Mouse (Mus musculus): ENCODE results near the gene Natd1. TPM values are rescaled to one million over a fixed set of nuclear protein-coding genes. Genes with fewer than 3 reads are reported as not detected.
"Not testable (repeated sequence)": the region's sequence is repeated elsewhere in the genome, so short reads cannot be mapped to it uniquely, and the experiment has no call there.

Natd1 gene
- polyA plus RNA-seq, 1 experiment from 2014 or later = 14.7 TPM

DNA sequence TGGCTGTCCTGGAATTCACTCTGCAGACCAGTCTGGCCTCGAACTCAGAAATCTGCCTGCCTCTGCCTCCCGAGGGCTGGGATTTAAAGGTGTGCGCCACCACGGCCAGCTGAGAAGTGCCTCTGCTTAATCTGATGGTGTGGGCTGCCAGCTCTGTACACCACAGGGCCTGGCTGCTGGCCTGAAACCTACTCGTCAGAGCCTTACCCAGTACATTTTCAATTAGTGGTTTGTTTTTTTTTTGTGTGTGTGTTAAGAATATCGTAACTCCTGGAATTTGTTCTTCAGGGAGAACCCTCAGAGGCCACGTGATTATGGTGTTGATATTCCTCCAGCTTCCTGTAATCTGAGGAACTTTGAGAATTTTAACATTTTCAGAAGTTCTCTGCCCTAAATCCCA, 12.5 kb downstream of the Natd1 start:
- Histone ChIP-seq H3K9ac (replicated peaks; ENCODE audit: low read depth, low read length) (no peak overlapping the region), H3K27ac (ENCODE audit: low read length) (no peak overlapping the region), H3K27me3 (ENCODE audit: control insufficient read depth, insufficient read depth, low read length) (no peaks in the 10 kb centered on the region), H3K9me3 (ENCODE audit: control insufficient read depth, low read depth, low read length) (no peaks in the 10 kb centered on the region), H3K36me3 (ENCODE audit: control insufficient read depth, insufficient read depth, low read length) (peaks cover 20% of the 10 kb centered on the region), H3K4me2 (replicated peaks; ENCODE audit: low read depth, low read length) (no peak overlapping the region), H3K4me1 (ENCODE audit: control insufficient read depth, insufficient read depth, low read length) (no peaks in the 10 kb centered on the region), H3K4me3 (ENCODE audit: low read depth, low read length) (no peak overlapping the region)
- WGBS = 82% methylated on average over 7 of the region's 7 CpGs
- no peak for ATAC-seq (ENCODE audit: insufficient number of reproducible peaks, insufficient read depth, low FRiP score, low read depth)

DNA sequence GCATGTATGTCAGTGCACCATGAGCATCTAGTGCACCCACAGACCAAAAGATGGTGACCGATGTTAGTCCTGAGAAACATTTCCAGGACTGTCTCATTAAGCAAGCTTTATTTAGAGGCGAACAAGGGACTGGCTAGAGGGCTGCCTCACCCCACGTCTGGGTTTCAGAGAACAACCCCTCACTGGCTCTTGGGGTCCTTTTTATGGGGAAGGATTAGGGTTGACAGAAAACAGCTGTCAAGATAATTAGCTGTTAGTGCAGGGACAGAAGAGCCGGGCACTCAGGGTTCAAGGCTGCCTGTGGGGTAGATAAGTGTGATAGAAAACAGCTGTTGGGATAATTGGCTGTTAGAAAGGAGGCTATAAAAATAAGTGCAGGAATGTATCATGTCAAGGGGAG, 18.6 kb downstream of the Natd1 start:
- H3K4me2 ChIP-seq (replicated peaks; ENCODE audit: low read depth, low read length) = 0 out of 2 replicates have a peak overlapping the region, but pooled peaks have one; percentile 5
- H3K27me3 ChIP-seq (ENCODE audit: control insufficient read depth, insufficient read depth, low read length) = no peaks in the 10 kb centered on the region
- H3K9ac ChIP-seq (replicated peaks; ENCODE audit: low read depth, low read length) = no peak overlapping the region
- peaks cover 3% of the 10 kb centered on the region; the same call in 1 of the 2 replicates for H3K4me1 ChIP-seq (ENCODE audit: control insufficient read depth, insufficient read depth, low read length)
- H3K9me3 ChIP-seq (ENCODE audit: control insufficient read depth, low read depth, low read length) = no peaks in the 10 kb centered on the region
- peak; percentile 67; the same call in 1 of the 2 replicates for ATAC-seq (ENCODE audit: insufficient number of reproducible peaks, insufficient read depth, low FRiP score, low read depth)
- WGBS = 19% methylated on average over 4 of the region's 4 CpGs
- no peaks in the 10 kb centered on the region for H3K36me3 ChIP-seq (ENCODE audit: control insufficient read depth, insufficient read depth, low read length)
- H3K27ac ChIP-seq (ENCODE audit: low read length) = peak overlapping the region; percentile 55; the same call in 1 of the 2 replicates
- H3K4me3 ChIP-seq (ENCODE audit: low read depth, low read length) = no peak overlapping the region

DNA sequence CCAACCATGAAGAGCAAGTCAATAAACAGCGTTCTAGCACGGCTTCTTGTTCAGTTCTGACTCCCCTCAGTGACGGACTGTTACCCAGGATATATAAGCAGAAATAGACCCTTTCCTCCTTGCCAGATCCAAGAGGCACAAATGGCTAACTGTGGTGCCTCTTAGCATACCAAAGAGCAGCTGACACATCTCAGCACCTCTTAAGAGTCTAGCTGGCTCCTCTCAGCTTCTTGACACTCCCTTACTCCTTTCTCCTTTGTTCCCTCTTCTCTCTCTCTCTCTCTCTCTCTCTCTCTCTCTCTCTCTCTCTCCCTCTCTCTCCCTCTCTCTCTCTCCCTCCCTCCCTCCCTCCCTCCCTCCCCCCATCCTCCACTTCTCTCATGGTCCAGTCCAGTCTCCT, 23.8 kb downstream of the Natd1 start:
- no peak overlapping the region for H3K27ac ChIP-seq (ENCODE audit: low read length)
- no peak overlapping the region for H3K9ac ChIP-seq (replicated peaks; ENCODE audit: low read depth, low read length)
- H3K4me1 ChIP-seq (ENCODE audit: control insufficient read depth, insufficient read depth, low read length) = peaks cover 3% of the 10 kb centered on the region; the same call in 1 of the 2 replicates
- no peak overlapping the region for H3K4me2 ChIP-seq (replicated peaks; ENCODE audit: low read depth, low read length)
- no peak for ATAC-seq (ENCODE audit: insufficient number of reproducible peaks, insufficient read depth, low FRiP score, low read depth)
- no peaks in the 10 kb centered on the region for H3K36me3 ChIP-seq (ENCODE audit: control insufficient read depth, insufficient read depth, low read length)
- no peak overlapping the region for H3K4me3 ChIP-seq (ENCODE audit: low read depth, low read length)
- H3K27me3 ChIP-seq (ENCODE audit: control insufficient read depth, insufficient read depth, low read length) = no peaks in the 10 kb centered on the region
- WGBS = 45% methylated on average over 3 of the region's 3 CpGs
- no peaks in the 10 kb centered on the region for H3K9me3 ChIP-seq (ENCODE audit: control insufficient read depth, low read depth, low read length)

DNA sequence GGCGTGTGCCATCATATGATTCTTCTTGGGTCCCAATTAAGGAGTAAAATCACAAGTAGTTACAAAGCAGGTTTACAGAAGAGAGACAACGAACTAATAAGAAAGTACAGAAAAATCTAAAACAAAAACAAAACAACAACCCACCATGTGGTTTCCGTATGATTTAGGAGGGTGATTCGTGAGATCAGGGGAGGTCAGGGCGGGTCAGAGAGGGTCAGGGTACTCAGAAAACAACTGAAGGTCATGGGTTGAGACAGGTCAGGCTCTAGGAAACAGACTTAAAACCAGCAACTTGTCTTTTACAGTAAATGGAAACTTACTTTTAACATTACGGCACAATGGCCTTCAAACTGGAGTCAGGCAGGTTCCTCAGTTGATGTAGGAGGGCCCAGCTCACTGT, 24.3 kb downstream of the Natd1 start:
- 67% methylated on average over 6 of the region's 6 CpGs for WGBS
- H3K4me1 ChIP-seq (ENCODE audit: control insufficient read depth, insufficient read depth, low read length) = no peaks in the 10 kb centered on the region
- no peak overlapping the region for H3K4me2 ChIP-seq (replicated peaks; ENCODE audit: low read depth, low read length)
- H3K27ac ChIP-seq (ENCODE audit: low read length) = no peak overlapping the region
- H3K27me3 ChIP-seq (ENCODE audit: control insufficient read depth, insufficient read depth, low read length) = no peaks in the 10 kb centered on the region
- H3K9me3 ChIP-seq (ENCODE audit: control insufficient read depth, low read depth, low read length) = no peaks in the 10 kb centered on the region
- H3K36me3 ChIP-seq (ENCODE audit: control insufficient read depth, insufficient read depth, low read length) = no peaks in the 10 kb centered on the region
- ATAC-seq (ENCODE audit: insufficient number of reproducible peaks, insufficient read depth, low FRiP score, low read depth) = no peak
- no peak overlapping the region for H3K9ac ChIP-seq (replicated peaks; ENCODE audit: low read depth, low read length)
- H3K4me3 ChIP-seq (ENCODE audit: low read depth, low read length) = no peak overlapping the region

DNA sequence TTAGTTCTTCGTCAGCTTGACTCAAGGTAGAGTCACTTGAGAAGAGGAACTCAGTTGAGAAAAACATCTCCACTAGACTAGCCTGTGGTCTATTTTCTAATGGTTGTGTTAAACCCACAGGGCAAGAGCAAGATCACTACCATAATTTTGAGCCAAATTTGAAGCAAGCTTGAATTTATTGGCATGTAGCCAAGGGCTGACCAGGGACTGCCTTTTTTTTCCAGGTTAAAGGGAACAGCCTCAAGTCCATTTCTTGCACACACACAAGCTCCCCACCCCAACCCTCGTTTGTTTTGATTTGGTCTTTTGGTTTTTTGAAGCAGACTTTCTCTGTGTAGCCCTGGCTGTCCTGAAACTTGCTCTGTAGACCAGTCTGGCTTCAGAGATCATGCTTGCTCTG, 24.7 kb downstream of the Natd1 start:
- no peaks in the 10 kb centered on the region for H3K27me3 ChIP-seq (ENCODE audit: control insufficient read depth, insufficient read depth, low read length)
- no peak overlapping the region for H3K4me2 ChIP-seq (replicated peaks; ENCODE audit: low read depth, low read length)
- H3K27ac ChIP-seq (ENCODE audit: low read length) = no peak overlapping the region
- no peak overlapping the region for H3K9ac ChIP-seq (replicated peaks; ENCODE audit: low read depth, low read length)
- H3K4me1 ChIP-seq (ENCODE audit: control insufficient read depth, insufficient read depth, low read length) = no peaks in the 10 kb centered on the region
- ATAC-seq (ENCODE audit: insufficient number of reproducible peaks, insufficient read depth, low FRiP score, low read depth) = no peak
- no peaks in the 10 kb centered on the region for H3K9me3 ChIP-seq (ENCODE audit: control insufficient read depth, low read depth, low read length)
- 69% methylated on average over 2 of the region's 2 CpGs for WGBS
- no peak overlapping the region for H3K4me3 ChIP-seq (ENCODE audit: low read depth, low read length)
- no peaks in the 10 kb centered on the region for H3K36me3 ChIP-seq (ENCODE audit: control insufficient read depth, insufficient read depth, low read length)

DNA sequence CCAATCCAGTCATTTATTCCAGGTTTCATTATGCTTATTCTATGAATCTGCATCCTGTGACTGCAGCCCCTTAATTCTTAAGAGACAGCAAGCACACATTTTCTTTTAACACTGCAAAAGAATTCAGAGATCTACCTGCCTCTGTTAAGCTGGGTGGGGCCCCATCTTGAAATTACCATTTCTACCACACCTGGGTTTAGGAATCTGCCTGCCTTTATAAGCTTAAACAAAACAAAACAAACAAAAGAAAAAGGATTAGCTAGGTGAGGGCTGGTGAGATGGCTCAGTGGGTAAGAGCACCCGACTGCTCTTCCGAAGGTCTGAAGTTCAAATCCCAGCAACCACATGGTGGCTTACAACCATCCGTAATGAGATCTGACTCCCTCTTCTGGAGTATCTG, 27.6 kb downstream of the Natd1 start:
- not testable (repeated sequence) for H3K9me3 ChIP-seq (ENCODE audit: control insufficient read depth, low read depth, low read length); H3K4me1 ChIP-seq (ENCODE audit: control insufficient read depth, insufficient read depth, low read length); H3K27ac ChIP-seq (ENCODE audit: low read length); H3K9ac ChIP-seq (replicated peaks; ENCODE audit: low read depth, low read length); H3K36me3 ChIP-seq (ENCODE audit: control insufficient read depth, insufficient read depth, low read length); H3K4me2 ChIP-seq (replicated peaks; ENCODE audit: low read depth, low read length); H3K4me3 ChIP-seq (ENCODE audit: low read depth, low read length); H3K27me3 ChIP-seq (ENCODE audit: control insufficient read depth, insufficient read depth, low read length); ATAC-seq (ENCODE audit: insufficient number of reproducible peaks, insufficient read depth, low FRiP score, low read depth)
- 88% methylated on average over 2 of the region's 3 CpGs for WGBS

DNA sequence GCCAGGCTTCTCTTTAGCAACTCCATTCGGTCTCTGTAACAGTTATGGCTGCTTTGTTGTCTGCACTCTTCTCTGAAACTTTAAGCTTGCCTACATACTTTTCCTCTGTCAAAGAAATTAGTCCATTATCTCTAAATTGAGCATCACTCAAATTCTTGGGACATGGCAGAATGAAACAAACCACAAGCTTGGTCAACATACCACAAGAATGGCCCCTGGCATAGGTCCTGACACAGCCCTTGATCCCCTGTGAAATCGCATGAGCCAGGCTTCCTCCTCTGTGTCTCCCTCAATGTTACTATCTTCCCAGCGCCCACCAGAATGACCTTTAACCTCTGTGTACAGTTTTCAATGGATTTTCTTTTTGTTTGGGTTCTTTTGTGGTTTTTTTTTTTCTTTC, 32.2 kb downstream of the Natd1 start:
- H3K27me3 ChIP-seq (ENCODE audit: control insufficient read depth, insufficient read depth, low read length) = no peaks in the 10 kb centered on the region
- H3K27ac ChIP-seq (ENCODE audit: low read length) = no peak overlapping the region
- H3K9ac ChIP-seq (replicated peaks; ENCODE audit: low read depth, low read length) = no peak overlapping the region
- H3K9me3 ChIP-seq (ENCODE audit: control insufficient read depth, low read depth, low read length) = no peaks in the 10 kb centered on the region
- H3K4me1 ChIP-seq (ENCODE audit: control insufficient read depth, insufficient read depth, low read length) = peaks cover 3% of the 10 kb centered on the region
- no peak overlapping the region for H3K4me2 ChIP-seq (replicated peaks; ENCODE audit: low read depth, low read length)
- no peak overlapping the region for H3K4me3 ChIP-seq (ENCODE audit: low read depth, low read length)
- 75% methylated on average over 3 of the region's 3 CpGs for WGBS
- ATAC-seq (ENCODE audit: insufficient number of reproducible peaks, insufficient read depth, low FRiP score, low read depth) = no peak
- no peaks in the 10 kb centered on the region for H3K36me3 ChIP-seq (ENCODE audit: control insufficient read depth, insufficient read depth, low read length)

DNA sequence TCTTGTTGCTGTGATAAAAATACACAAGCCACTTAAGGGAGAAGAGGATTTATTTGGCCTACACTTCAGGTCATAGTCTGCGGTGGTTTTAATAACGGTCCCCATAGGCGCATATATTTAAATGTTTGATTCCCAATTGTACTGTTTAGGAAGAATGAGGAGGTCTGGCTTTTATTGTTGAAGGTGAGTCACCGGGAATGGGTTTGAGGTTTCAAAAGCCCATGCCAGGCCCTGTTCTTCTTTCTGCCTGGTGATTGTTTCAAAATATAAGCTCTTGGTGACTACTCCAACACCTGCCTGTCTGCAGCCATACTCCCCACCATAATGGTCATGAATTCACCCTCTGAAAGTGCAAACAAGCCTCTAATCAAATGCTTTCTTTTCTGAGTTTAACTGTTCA, 34.0 kb downstream of the Natd1 start:
- ATAC-seq (ENCODE audit: insufficient number of reproducible peaks, insufficient read depth, low FRiP score, low read depth) = no peak
- no peak overlapping the region for H3K4me3 ChIP-seq (ENCODE audit: low read depth, low read length)
- no peak overlapping the region for H3K27ac ChIP-seq (ENCODE audit: low read length)
- peaks cover 17% of the 10 kb centered on the region for H3K4me1 ChIP-seq (ENCODE audit: control insufficient read depth, insufficient read depth, low read length)
- WGBS = 97% methylated on average over 4 of the region's 4 CpGs
- no peaks in the 10 kb centered on the region for H3K27me3 ChIP-seq (ENCODE audit: control insufficient read depth, insufficient read depth, low read length)
- H3K36me3 ChIP-seq (ENCODE audit: control insufficient read depth, insufficient read depth, low read length) = no peaks in the 10 kb centered on the region
- no peak overlapping the region for H3K4me2 ChIP-seq (replicated peaks; ENCODE audit: low read depth, low read length)
- no peak overlapping the region for H3K9ac ChIP-seq (replicated peaks; ENCODE audit: low read depth, low read length)
- H3K9me3 ChIP-seq (ENCODE audit: control insufficient read depth, low read depth, low read length) = no peaks in the 10 kb centered on the region

DNA sequence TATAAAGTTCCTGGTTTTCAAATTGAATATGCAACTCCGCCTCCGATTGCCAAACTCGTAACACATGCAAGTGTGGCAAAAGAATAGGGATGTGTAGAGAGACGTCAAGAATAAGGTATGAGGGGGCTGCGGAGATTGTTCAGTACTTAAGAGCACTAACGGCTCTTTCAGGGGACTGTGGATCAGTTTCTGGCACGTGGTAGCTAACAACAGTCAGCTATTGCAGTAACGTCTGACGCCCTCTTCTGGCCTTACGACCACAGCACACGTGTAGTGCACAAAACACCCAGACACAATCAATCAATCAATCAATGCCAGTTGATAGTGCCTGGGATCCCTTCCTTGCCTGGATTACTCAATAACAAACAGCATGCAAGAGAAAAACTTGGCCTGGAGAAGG, 35.1 kb downstream of the Natd1 start:
- ATAC-seq (ENCODE audit: insufficient number of reproducible peaks, insufficient read depth, low FRiP score, low read depth) = no peak
- peaks cover 28% of the 10 kb centered on the region for H3K4me1 ChIP-seq (ENCODE audit: control insufficient read depth, insufficient read depth, low read length)
- H3K36me3 ChIP-seq (ENCODE audit: control insufficient read depth, insufficient read depth, low read length) = no peaks in the 10 kb centered on the region
- H3K4me2 ChIP-seq (replicated peaks; ENCODE audit: low read depth, low read length) = peak overlapping the region; percentile 56
- peak overlapping the region; percentile 94 for H3K4me3 ChIP-seq (ENCODE audit: low read depth, low read length)
- WGBS = 2% methylated on average over 11 of the region's 11 CpGs
- H3K27ac ChIP-seq (ENCODE audit: low read length) = peak overlapping the region; percentile 98
- H3K9ac ChIP-seq (replicated peaks; ENCODE audit: low read depth, low read length) = peak overlapping the region; percentile 58
- no peaks in the 10 kb centered on the region for H3K27me3 ChIP-seq (ENCODE audit: control insufficient read depth, insufficient read depth, low read length)
- no peaks in the 10 kb centered on the region for H3K9me3 ChIP-seq (ENCODE audit: control insufficient read depth, low read depth, low read length)

Data from stomach, embryonic 14.5 days (tissue).